Mouse (Mus musculus): ENCODE measurements at regions not wholly inside any gene's neighbourhood (a gene's known extent, or its start where the extent isn't known, plus 50 kb on each side); places are given as distances from the start of the nearest gene placed in this dataset.

GRCm38 (mm10) chr16:25178055-25178454 lies 108.6 kb upstream of the Tprg start:
- H3ac ChIP-seq (ENCODE audit: control insufficient read depth, insufficient read length): no peak overlapping the region
- H3K4me2 ChIP-seq (ENCODE audit: low read depth): peak overlapping the region; percentile 21
- no peaks in the 10 kb centered on the region for H3K27me3 ChIP-seq (ENCODE audit: control insufficient read depth, insufficient read depth, insufficient read length)
- no peaks in the 10 kb centered on the region for H3K36me3 ChIP-seq (ENCODE audit: control insufficient read depth, insufficient read depth)
- no peaks in the 10 kb centered on the region for H3K79me2 ChIP-seq (ENCODE audit: control insufficient read depth, insufficient read depth)
- no peak overlapping the region for H3K4me3 ChIP-seq
- TF ChIP-seq MYOG (IDR thresholded peaks at IDR 0.05; ENCODE audit: control insufficient read depth in 1 of 3, insufficient read depth in 1 of 3, insufficient read length in 2 of 3, low read depth in 2 of 3) (peak in 1 of 3 experiments; percentile 4), TCF3 (IDR thresholded peaks at IDR 0.05; ENCODE audit: insufficient read length, low read depth) (no peak)

- TF ChIP-seq REST (IDR thresholded peaks at IDR 0.05; ENCODE audit: insufficient read depth, insufficient read length) (no peak), SRF (IDR thresholded peaks at IDR 0.05; ENCODE audit: control insufficient read depth, insufficient read length, low read depth) (no peak), USF1 (IDR thresholded peaks at IDR 0.05; ENCODE audit: low read depth) (no peak), TCF3 (IDR thresholded peaks at IDR 0.05; ENCODE audit: insufficient read length, low read depth) (no peak), MAX (IDR thresholded peaks at IDR 0.05; ENCODE audit: low read depth) (no peak), POLR2A (IDR thresholded peaks at IDR 0.05; ENCODE audit: insufficient read length, low read depth) (no peak), POLR2AphosphoS2 (IDR thresholded peaks at IDR 0.05; ENCODE audit: insufficient read length, low read depth) (no peak), MYOD1 (IDR thresholded peaks at IDR 0.05; ENCODE audit: control insufficient read depth in 1 of 3, insufficient read length in 2 of 3, low read depth in 2 of 3) (no peak), MYOG (IDR thresholded peaks at IDR 0.05; ENCODE audit: control insufficient read depth in 1 of 3, insufficient read depth in 1 of 3, insufficient read length in 2 of 3, low read depth in 2 of 3) (no peak), E2F4 (IDR thresholded peaks at IDR 0.05; ENCODE audit: insufficient read depth) (no peak), CEBPB (IDR thresholded peaks at IDR 0.05; ENCODE audit: insufficient read depth, poor library complexity, severe bottlenecking) (no peak), TCF12 (IDR thresholded peaks at IDR 0.05; ENCODE audit: insufficient read depth, poor library complexity, severe bottlenecking) (no peak)
- no peaks in the 10 kb centered on the region for H3K27me3 ChIP-seq (ENCODE audit: control insufficient read depth, insufficient read depth, insufficient read length)
Measured at GRCm38 (mm10) chr16:25181939-25182338, 104.7 kb upstream of the Tprg start.

GRCm38 (mm10) chr16:25197079-25197478 lies 89.5 kb upstream of the Tprg start:
- Histone ChIP-seq H3K36me3 (ENCODE audit: control insufficient read depth, insufficient read depth) (no peaks in the 10 kb centered on the region), H3K4me2 (ENCODE audit: low read depth) (no peak overlapping the region), H3K27me3 (ENCODE audit: control insufficient read depth, insufficient read depth, insufficient read length) (no peaks in the 10 kb centered on the region), H3K79me2 (ENCODE audit: control insufficient read depth, insufficient read depth) (no peaks in the 10 kb centered on the region), H3ac (ENCODE audit: control insufficient read depth, insufficient read length) (no peak overlapping the region), H3K4me3 (no peak overlapping the region)
- TF ChIP-seq POLR2AphosphoS2 (IDR thresholded peaks at IDR 0.05; ENCODE audit: insufficient read length, low read depth) (no peak), MYOD1 (IDR thresholded peaks at IDR 0.05; ENCODE audit: control insufficient read depth in 1 of 3, insufficient read length in 2 of 3, low read depth in 2 of 3) (peak; percentile 56 to 89 (median 76)), TCF12 (IDR thresholded peaks at IDR 0.05; ENCODE audit: insufficient read depth, poor library complexity, severe bottlenecking) (peak; percentile 13), MYOG (IDR thresholded peaks at IDR 0.05; ENCODE audit: control insufficient read depth in 1 of 3, insufficient read depth in 1 of 3, insufficient read length in 2 of 3, low read depth in 2 of 3) (no peak)

More at GRCm38 (mm10) chr16:25181939-25182338, 104.7 kb upstream of the Tprg start:
- Histone ChIP-seq H3ac (ENCODE audit: control insufficient read depth, insufficient read length) (no peak overlapping the region), H3K79me2 (ENCODE audit: control insufficient read depth, insufficient read depth) (no peaks in the 10 kb centered on the region), H3K4me3 (no peak overlapping the region), H3K36me3 (ENCODE audit: control insufficient read depth, insufficient read depth) (no peaks in the 10 kb centered on the region), H3K4me2 (ENCODE audit: low read depth) (no peak overlapping the region)

- Histone ChIP-seq H3K27me3 (ENCODE audit: control insufficient read depth, insufficient read depth, insufficient read length) (no peaks in the 10 kb centered on the region), H3K4me2 (ENCODE audit: low read depth) (no peak overlapping the region), H3ac (ENCODE audit: control insufficient read depth, insufficient read length) (no peak overlapping the region), H3K79me2 (ENCODE audit: control insufficient read depth, insufficient read depth) (no peaks in the 10 kb centered on the region), H3K4me3 (no peak overlapping the region), H3K36me3 (ENCODE audit: control insufficient read depth, insufficient read depth) (no peaks in the 10 kb centered on the region)
- TF ChIP-seq CEBPB (IDR thresholded peaks at IDR 0.05; ENCODE audit: insufficient read depth, poor library complexity, severe bottlenecking) (no peak), POLR2AphosphoS2 (IDR thresholded peaks at IDR 0.05; ENCODE audit: insufficient read length, low read depth) (no peak), REST (IDR thresholded peaks at IDR 0.05; ENCODE audit: insufficient read depth, insufficient read length) (no peak), MYOG (IDR thresholded peaks at IDR 0.05; ENCODE audit: control insufficient read depth in 1 of 3, insufficient read depth in 1 of 3, insufficient read length in 2 of 3, low read depth in 2 of 3) (no peak), TCF3 (IDR thresholded peaks at IDR 0.05; ENCODE audit: insufficient read length, low read depth) (no peak), MAX (IDR thresholded peaks at IDR 0.05; ENCODE audit: low read depth) (no peak), E2F4 (IDR thresholded peaks at IDR 0.05; ENCODE audit: insufficient read depth) (no peak), SRF (IDR thresholded peaks at IDR 0.05; ENCODE audit: control insufficient read depth, insufficient read length, low read depth) (no peak), MYOD1 (IDR thresholded peaks at IDR 0.05; ENCODE audit: control insufficient read depth in 1 of 3, insufficient read length in 2 of 3, low read depth in 2 of 3) (no peak), TCF12 (IDR thresholded peaks at IDR 0.05; ENCODE audit: insufficient read depth, poor library complexity, severe bottlenecking) (no peak), USF1 (IDR thresholded peaks at IDR 0.05; ENCODE audit: low read depth) (no peak), POLR2A (IDR thresholded peaks at IDR 0.05; ENCODE audit: insufficient read length, low read depth) (no peak)
Measured at GRCm38 (mm10) chr16:25198844-25199243, 87.8 kb upstream of the Tprg start.

GRCm38 (mm10) chr16:25199984-25200383 lies 86.6 kb upstream of the Tprg start:
- no peak overlapping the region for H3K4me3 ChIP-seq
- H3ac ChIP-seq (ENCODE audit: control insufficient read depth, insufficient read length): no peak overlapping the region
- H3K27me3 ChIP-seq (ENCODE audit: control insufficient read depth, insufficient read depth, insufficient read length): no peaks in the 10 kb centered on the region
- H3K79me2 ChIP-seq (ENCODE audit: control insufficient read depth, insufficient read depth): no peaks in the 10 kb centered on the region
- H3K36me3 ChIP-seq (ENCODE audit: control insufficient read depth, insufficient read depth): no peaks in the 10 kb centered on the region
- peak overlapping the region; percentile 4 for H3K4me2 ChIP-seq (ENCODE audit: low read depth)
- TF ChIP-seq TCF12 (IDR thresholded peaks at IDR 0.05; ENCODE audit: insufficient read depth, poor library complexity, severe bottlenecking) (no peak), REST (IDR thresholded peaks at IDR 0.05; ENCODE audit: insufficient read depth, insufficient read length) (no peak), SRF (IDR thresholded peaks at IDR 0.05; ENCODE audit: control insufficient read depth, insufficient read length, low read depth) (no peak), TCF3 (IDR thresholded peaks at IDR 0.05; ENCODE audit: insufficient read length, low read depth) (no peak), USF1 (IDR thresholded peaks at IDR 0.05; ENCODE audit: low read depth) (no peak), E2F4 (IDR thresholded peaks at IDR 0.05; ENCODE audit: insufficient read depth) (no peak), MYOG (IDR thresholded peaks at IDR 0.05; ENCODE audit: control insufficient read depth in 1 of 3, insufficient read depth in 1 of 3, insufficient read length in 2 of 3, low read depth in 2 of 3) (no peak), CEBPB (IDR thresholded peaks at IDR 0.05; ENCODE audit: insufficient read depth, poor library complexity, severe bottlenecking) (no peak), MYOD1 (IDR thresholded peaks at IDR 0.05; ENCODE audit: control insufficient read depth in 1 of 3, insufficient read length in 2 of 3, low read depth in 2 of 3) (no peak), POLR2AphosphoS2 (IDR thresholded peaks at IDR 0.05; ENCODE audit: insufficient read length, low read depth) (no peak), POLR2A (IDR thresholded peaks at IDR 0.05; ENCODE audit: insufficient read length, low read depth) (no peak), MAX (IDR thresholded peaks at IDR 0.05; ENCODE audit: low read depth) (no peak)

All from myocyte (in vitro differentiated cells).